Mouse (Mus musculus) gastrocnemius, postnatal 36 days (tissue): Measurements from ENCODE around the gene Psmd14. TPM values are rescaled to one million over a fixed set of nuclear protein-coding genes. Genes with fewer than 3 reads are reported as not detected.
A peak's percentile ranks its signal among the peaks of the same experiment; 100 is the strongest.

ENCODE experiments used
- DNase-seq, 2 experiments: peaks; one replicate each; pipeline ENCODE4 v3.0.0; 2022
- intact Hi-C: fragments of 180-260 bp; cut with DNase I; formaldehyde crosslinking; loops from one replicate; pipeline ENCODE4 v1.15.1; 2025
- total RNA-seq, 2 experiments: library from RNA; stranded (reverse); gene quantifications; 2 replicates each; pipeline ENCODE4 v1.2.3; 2021

The Psmd14 gene
- total RNA-seq, 2 experiments from 2014 or later: 49.4 to 58.7 TPM

- DNase-seq: no peak
- intact Hi-C loops: no loop called here
Measured at GRCm38 (mm10) chr2:61754989-61755388, 43.5 kb downstream of the Psmd14 start.

GRCm38 (mm10) chr2:61759234-61759855 is 47.9 kb downstream of the Psmd14 start:
- no peak for DNase-seq
- intact Hi-C loops: no loop called here

GRCm38 (mm10) chr2:61760044-61760443 is 48.5 kb downstream of the Psmd14 start:
- no peak for DNase-seq
- intact Hi-C loops: no loop called here

GRCm38 (mm10) chr2:61764470-61765105 is 53.1 kb downstream of the Psmd14 start:
- no peak for DNase-seq
- intact Hi-C loops: no loop called here

- intact Hi-C loops: no loop called here
- no peak for DNase-seq
Measured at GRCm38 (mm10) chr2:61765526-61765925, 54.0 kb downstream of the Psmd14 start.

GRCm38 (mm10) chr2:61780794-61781193 is 69.3 kb downstream of the Psmd14 start:
- intact Hi-C loops: no loop called here
- DNase-seq: no peak

- intact Hi-C loops: no loop called here
- no peak for DNase-seq
Measured at GRCm38 (mm10) chr2:61794960-61795359, 83.5 kb downstream of the Psmd14 start.

GRCm38 (mm10) chr2:61798048-61798447 is 86.6 kb downstream of the Psmd14 start:
- intact Hi-C loops: no loop called here
- DNase-seq: no peak

GRCm38 (mm10) chr2:61802656-61803251 is 91.3 kb downstream of the Psmd14 start, which contains the start of gene Tbr1:
Tbr1 (plus strand) TSS chr2:61802930.
- intact Hi-C loops: no loop called here
- no peak for DNase-seq

GRCm38 (mm10) chr2:61803443-61804367 is 92.2 kb downstream of the Psmd14 start:
- intact Hi-C loops: no loop called here
- no peak for DNase-seq

GRCm38 (mm10) chr2:61804382-61804840 is 92.9 kb downstream of the Psmd14 start:
- intact Hi-C loops: no loop called here
- no peak for DNase-seq

GRCm38 (mm10) chr2:61804841-61805540 is 93.5 kb downstream of the Psmd14 start:
- intact Hi-C loops: no loop called here
- peak in 1 of 2 experiments; percentile 27 for DNase-seq

- DNase-seq: no peak
- intact Hi-C loops: no loop called here
Measured at GRCm38 (mm10) chr2:61805541-61806345, 94.2 kb downstream of the Psmd14 start.

GRCm38 (mm10) chr2:61806346-61806825 is 94.9 kb downstream of the Psmd14 start:
- no peak for DNase-seq
- intact Hi-C loops: no loop called here

- peak in 1 of 2 experiments; percentile 28 for DNase-seq
- intact Hi-C loops: no loop called here
Measured at GRCm38 (mm10) chr2:61807151-61807550, 95.7 kb downstream of the Psmd14 start.

GRCm38 (mm10) chr2:61807781-61808180 is 96.3 kb downstream of the Psmd14 start:
- intact Hi-C loops: no loop called here
- no peak for DNase-seq

- DNase-seq: no peak
- intact Hi-C loops: no loop called here
Measured at GRCm38 (mm10) chr2:61808776-61809175, 97.3 kb downstream of the Psmd14 start.

GRCm38 (mm10) chr2:61809381-61809780 is 97.9 kb downstream of the Psmd14 start:
- no peak for DNase-seq
- intact Hi-C loops: no loop called here

GRCm38 (mm10) chr2:61810751-61811150 is 99.3 kb downstream of the Psmd14 start:
- intact Hi-C loops: loop anchor here (10.0 kb wide), 1 partner anchor 146 kb away; no protein-coding TSS in a partner anchor
- no peak for DNase-seq
